Mouse (Mus musculus) embryonic facial prominence, embryonic 14.5 days (tissue): ENCODE measurements around the gene Trmt2b. TPM values are rescaled to one million over a fixed set of nuclear protein-coding genes. Genes with fewer than 3 reads are reported as not detected.
"Not testable (repeated sequence)": the region's sequence is repeated elsewhere in the genome, so short reads cannot be mapped to it uniquely, and the experiment has no call there.

Experiments
- ATAC-seq: fragments of 200-750 bp; cut with Nextera tagmentation; 2 replicates; pipeline ENCODE4 v1.8.0; 2017; ENCODE audit warnings: low read depth, moderate number of reproducible peaks, moderate TSS enrichment
- DNase-seq: peaks from one replicate; pipeline ENCODE4 v3.0.0-alpha.2; 2015; ENCODE audit warnings: low spot score
- H3K27ac ChIP-seq: fragments of 300-500 bp; sonication (generic); replicated peaks from 2 replicates; pipeline ENCODE4 v1.5.1; 2014; ENCODE audit warnings: low read depth, mild to moderate bottlenecking, low read length, moderate library complexity
- H3K27me3 ChIP-seq: fragments of 300-500 bp; sonication (generic); replicated peaks from 2 replicates; pipeline ENCODE4 v1.6.1; 2014; ENCODE audit warnings: low read length; ENCODE audit not compliant: control insufficient read depth, insufficient read depth
- H3K36me3 ChIP-seq: fragments of 300-500 bp; sonication (generic); 2 replicates; pipeline ENCODE4 v1.6.1; 2014; ENCODE audit warnings: low read length, mixed read lengths; ENCODE audit not compliant: control insufficient read depth, insufficient read depth
- H3K4me1 ChIP-seq: fragments of 300-500 bp; sonication (generic); 2 replicates; pipeline ENCODE4 v1.6.1; 2014; ENCODE audit warnings: antibody characterized with exemption, low read length; ENCODE audit not compliant: control insufficient read depth, insufficient read depth
- H3K4me2 ChIP-seq: fragments of 300-500 bp; sonication (generic); 2 replicates; pipeline ENCODE4 v1.6.1; 2014; ENCODE audit warnings: low read depth, mild to moderate bottlenecking, low read length, moderate library complexity, mixed read lengths
- H3K4me3 ChIP-seq: fragments of 300-500 bp; sonication (generic); 2 replicates; pipeline ENCODE4 v1.5.1; 2014; ENCODE audit warnings: low read depth, mild to moderate bottlenecking, low read length
- H3K9ac ChIP-seq: fragments of 300-500 bp; sonication (generic); 2 replicates; pipeline ENCODE4 v1.6.1; 2014; ENCODE audit warnings: low read depth, mild to moderate bottlenecking, low read length, moderate library complexity, mixed read lengths
- H3K9me3 ChIP-seq: fragments of 300-500 bp; sonication (generic); 2 replicates; pipeline ENCODE4 v1.6.1; 2016; ENCODE audit warnings: low read length; ENCODE audit not compliant: control insufficient read depth
- WGBS: fragments of 180-500 bp; shearing (Covaris S2); extraction: QIAGEN DNeasy Blood & Tissue Kit; methylation state at CpG from one replicate; pipeline ENCODE4 v1.1.7; 2014; 5-methylcytosine and 5-hydroxymethylcytosine counted together
- polyA plus RNA-seq: library from polyadenylated mRNA; unstranded; fragments of >200 nt; fragmentation: Nextera tagmentation; extraction: Ambion mirVana; gene quantifications from 2 replicates; pipeline ENCODE4 v1.2.1, GENCODE M21; 2014

Gene Trmt2b
- polyA plus RNA-seq, 1 experiment from 2014 or later: 19.0 TPM

- not testable (repeated sequence) for H3K36me3 ChIP-seq, ATAC-seq, H3K27me3 ChIP-seq, DNase-seq, H3K27ac ChIP-seq, H3K9ac ChIP-seq, H3K9me3 ChIP-seq, H3K4me3 ChIP-seq, H3K4me1 ChIP-seq, H3K4me2 ChIP-seq
- 93% methylated on average over 8 of the region's 9 CpGs for WGBS
Measured at GRCm38 (mm10) chrX:134187201-134187600, 89.6 kb downstream of the Trmt2b start, which contains the start of gene Arl13a. Gene Arl13a, plus strand, starts transcription at chrX:134187501.

DNA sequence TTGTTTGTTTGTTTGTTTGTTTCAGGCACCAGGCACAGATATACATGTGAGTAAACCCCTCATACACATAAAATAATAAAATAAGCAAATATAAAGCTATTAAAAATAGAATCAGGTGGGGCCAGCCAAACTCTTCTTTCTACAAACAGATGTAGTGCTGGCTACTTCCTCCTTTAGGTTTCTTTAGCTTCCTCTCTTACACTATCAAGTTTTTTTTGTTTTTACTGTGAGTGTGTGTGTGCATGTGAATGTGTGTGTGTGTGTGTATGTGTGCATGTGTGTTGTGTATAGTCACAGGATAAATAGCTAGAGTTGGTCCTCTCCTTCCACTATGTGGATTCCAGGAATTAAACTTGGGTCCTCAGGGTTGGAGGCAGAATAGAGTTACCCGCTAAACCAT lies 102.1 kb downstream of the Trmt2b start:
- H3K36me3 ChIP-seq: no peaks in the 10 kb centered on the region
- H3K27ac ChIP-seq: no peak overlapping the region
- H3K4me2 ChIP-seq: no peak overlapping the region
- no peaks in the 10 kb centered on the region for H3K9me3 ChIP-seq
- H3K4me1 ChIP-seq: no peaks in the 10 kb centered on the region
- no peak overlapping the region for H3K4me3 ChIP-seq
- H3K9ac ChIP-seq: no peak overlapping the region
- WGBS: 92% methylated on average over 1 of the region's 1 CpGs
- DNase-seq: no peak
- ATAC-seq: no peak
- no peaks in the 10 kb centered on the region for H3K27me3 ChIP-seq

Other genes starting within 250 kb of the Trmt2b start
- gene Cstf2, start 217.8 kb downstream of the Trmt2b start, polyA plus RNA-seq: 45.3 and 46.2 TPM in 2 replicates
- 0.24 and 0.69 TPM in 2 replicates for gene Xkrx, start 114.9 kb downstream of the Trmt2b start, polyA plus RNA-seq
- gene Arl13a, start 89.5 kb downstream of the Trmt2b start, polyA plus RNA-seq: not detected in 2 replicates
- gene Nox1, start 55.0 kb downstream of the Trmt2b start, polyA plus RNA-seq: 0.09 and 0.10 TPM in 2 replicates
- 8.6 and 9.0 TPM in 2 replicates for gene Tmem35a, start 18.2 kb upstream of the Trmt2b start, polyA plus RNA-seq
- 27.1 and 30.4 TPM in 2 replicates for gene Cenpi, start 31.1 kb upstream of the Trmt2b start, polyA plus RNA-seq
- gene Drp2, start 127.6 kb upstream of the Trmt2b start, polyA plus RNA-seq: 4.1 and 4.3 TPM in 2 replicates
- gene Taf7l, start 199.5 kb upstream of the Trmt2b start, polyA plus RNA-seq: 0.35 TPM in 1 of 2 replicates, not detected in the other